Mouse (Mus musculus) embryonic facial prominence, embryonic 15.5 days (tissue): Measurements from ENCODE around the gene Fpgt. TPM values are rescaled to one million over a fixed set of nuclear protein-coding genes. Genes with fewer than 3 reads are reported as not detected.
A peak's percentile ranks its signal among the peaks of the same experiment; 100 is the strongest.

ENCODE experiments used
- ATAC-seq: fragments of 200-750 bp; cut with Nextera tagmentation; 2 replicates; pipeline ENCODE4 v1.8.0; 2017; ENCODE audit warnings: low read depth, moderate TSS enrichment; ENCODE audit not compliant: insufficient number of reproducible peaks, low FRiP score, low TSS enrichment
- H3K27ac ChIP-seq: fragments of 300-500 bp; sonication (generic); replicated peaks from 2 replicates; pipeline ENCODE4 v1.5.1; 2015; ENCODE audit warnings: mild to moderate bottlenecking, inconsistent platforms
- H3K27me3 ChIP-seq: fragments of 300-500 bp; sonication (generic); 2 replicates; pipeline ENCODE4 v1.6.1; 2015; ENCODE audit warnings: inconsistent platforms
- H3K36me3 ChIP-seq: fragments of 300-500 bp; sonication (generic); 2 replicates; pipeline ENCODE4 v1.6.1; 2015; ENCODE audit warnings: mild to moderate bottlenecking, inconsistent platforms
- H3K4me1 ChIP-seq: fragments of 300-500 bp; sonication (generic); 2 replicates; pipeline ENCODE4 v1.6.1; 2015; ENCODE audit warnings: inconsistent platforms
- H3K4me2 ChIP-seq: fragments of 300-500 bp; sonication (generic); replicated peaks from 2 replicates; pipeline ENCODE4 v1.6.1; 2015; ENCODE audit warnings: mild to moderate bottlenecking, inconsistent platforms
- H3K4me3 ChIP-seq: fragments of 300-500 bp; sonication (generic); replicated peaks from 2 replicates; pipeline ENCODE4 v1.5.1; 2015; ENCODE audit warnings: mild to moderate bottlenecking, inconsistent platforms
- H3K9ac ChIP-seq: fragments of 300-500 bp; sonication (generic); 2 replicates; pipeline ENCODE4 v1.6.1; 2015; ENCODE audit warnings: inconsistent platforms
- H3K9me3 ChIP-seq: fragments of 300-500 bp; sonication (generic); replicated peaks from 2 replicates; pipeline ENCODE4 v1.6.1; 2016; ENCODE audit warnings: inconsistent platforms
- WGBS: fragments of 180-500 bp; shearing (Covaris S2); methylation state at CpG from one replicate; pipeline ENCODE4 v1.1.7; 2015; 5-methylcytosine and 5-hydroxymethylcytosine counted together
- polyA plus RNA-seq: library from polyadenylated mRNA; unstranded; fragments of >200 nt; fragmentation: Nextera tagmentation; extraction: Ambion mirVana; gene quantifications from 2 replicates; pipeline ENCODE4 v1.2.1, GENCODE M21; 2015

The Fpgt gene
- polyA plus RNA-seq = 15.1 and 16.9 TPM in 2 replicates

GRCm38 (mm10) chr3:155093116-155093956 lies at the start of gene Fpgt, which contains the start of gene Lrriq3:
Gene Fpgt, minus strand, starts transcription at chr3:155093403.
Gene Lrriq3, plus strand, starts transcription at chr3:155093434.
- under 1% methylated on average over 47 of the region's 47 CpGs for WGBS
- no peaks in the 10 kb centered on the region for H3K9me3 ChIP-seq

GRCm38 (mm10) chr3:155141047-155141446 lies 47.8 kb upstream of the Fpgt start:
- no peaks in the 10 kb centered on the region for H3K4me1 ChIP-seq
- no peaks in the 10 kb centered on the region for H3K27me3 ChIP-seq
- H3K27ac ChIP-seq = no peak overlapping the region
- 87% methylated on average over 11 of the region's 11 CpGs for WGBS
- no peak overlapping the region for H3K4me2 ChIP-seq
- no peaks in the 10 kb centered on the region for H3K9me3 ChIP-seq
- H3K36me3 ChIP-seq = no peaks in the 10 kb centered on the region
- no peak overlapping the region for H3K4me3 ChIP-seq
- no peak for ATAC-seq
- no peak overlapping the region for H3K9ac ChIP-seq

More at GRCm38 (mm10) chr3:155093116-155093956, at the start of gene Fpgt, which contains the start of gene Lrriq3:
- peak within 1 kb of the TSS; percentile 46 for H3K9ac ChIP-seq
- H3K4me2 ChIP-seq = peak within 1 kb of the TSS; percentile 70
- peak within 1 kb of the TSS; percentile 67 for H3K4me3 ChIP-seq
- H3K4me1 ChIP-seq = no peaks in the 10 kb centered on the region
- peak; percentile 99 for ATAC-seq
- no peaks in the 10 kb centered on the region for H3K36me3 ChIP-seq
- no peaks in the 10 kb centered on the region for H3K27me3 ChIP-seq
- H3K27ac ChIP-seq = peak within 1 kb of the TSS; percentile 89

DNA sequence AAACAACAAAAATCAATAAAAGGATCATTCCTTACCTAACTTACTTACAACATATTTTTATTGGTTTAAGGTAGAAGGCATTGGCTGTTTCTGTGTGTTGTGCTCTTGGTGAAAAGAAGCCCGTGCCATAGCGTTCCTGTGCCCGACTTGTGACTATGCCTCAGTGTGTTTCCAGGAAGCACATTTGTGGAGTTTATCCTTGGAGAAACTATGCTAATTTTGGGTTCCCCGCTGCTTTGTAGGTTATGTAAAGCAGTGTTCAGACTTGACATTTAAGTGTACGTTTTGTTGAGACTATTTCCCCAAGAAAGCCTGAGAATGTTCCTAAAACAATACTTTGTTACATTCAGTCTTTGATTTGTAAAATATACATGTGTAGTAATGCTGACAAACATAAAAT lies 44.5 kb upstream of the Fpgt start:
- H3K4me2 ChIP-seq = no peak overlapping the region

DNA sequence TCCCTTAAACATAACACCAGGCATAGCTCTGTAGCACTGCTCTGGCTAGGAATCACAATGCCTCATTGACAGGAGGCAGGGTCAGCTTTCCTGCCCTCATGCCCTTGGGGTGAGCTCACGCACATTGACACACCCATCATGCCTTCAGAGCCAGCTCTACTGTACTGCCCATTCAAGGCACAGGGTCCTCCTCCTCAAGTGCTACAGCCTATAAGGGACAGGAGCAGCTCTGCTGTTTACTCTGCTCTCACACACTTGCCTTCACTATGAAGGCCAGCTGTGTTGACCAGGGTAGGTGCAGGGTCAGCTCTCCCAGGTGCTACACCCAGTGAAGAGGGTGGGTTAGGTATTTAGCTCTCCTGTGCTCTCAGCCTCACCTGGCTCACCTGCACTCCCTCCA lies 12.8 kb upstream of the Fpgt start:
- Histone ChIP-seq H3K36me3 (no peaks in the 10 kb centered on the region), H3K4me2 (no peak overlapping the region), H3K9me3 (no peaks in the 10 kb centered on the region), H3K27me3 (no peaks in the 10 kb centered on the region), H3K4me3 (no peak overlapping the region), H3K4me1 (no peaks in the 10 kb centered on the region), H3K9ac (no peak overlapping the region), H3K27ac (no peak overlapping the region)
- ATAC-seq = no peak
- WGBS = 14% methylated on average over 1 of the region's 1 CpGs

More for the DNA sequence above, 44.5 kb upstream of the Fpgt start:
- Histone ChIP-seq H3K9me3 (no peaks in the 10 kb centered on the region), H3K4me1 (no peaks in the 10 kb centered on the region), H3K4me3 (no peak overlapping the region), H3K27ac (no peak overlapping the region), H3K9ac (no peak overlapping the region), H3K27me3 (no peaks in the 10 kb centered on the region), H3K36me3 (no peaks in the 10 kb centered on the region)
- WGBS = 87% methylated on average over 5 of the region's 5 CpGs
- no peak for ATAC-seq

- Histone ChIP-seq H3K4me1 (no peaks in the 10 kb centered on the region), H3K36me3 (no peaks in the 10 kb centered on the region), H3K9me3 (no peaks in the 10 kb centered on the region), H3K27me3 (no peaks in the 10 kb centered on the region), H3K9ac (no peak overlapping the region), H3K27ac (no peak overlapping the region), H3K4me3 (no peak overlapping the region), H3K4me2 (no peak overlapping the region)
- ATAC-seq = no peak
- 75% methylated on average over 1 of the region's 1 CpGs for WGBS
Measured at GRCm38 (mm10) chr3:155099266-155099665, 6.1 kb upstream of the Fpgt start.

DNA sequence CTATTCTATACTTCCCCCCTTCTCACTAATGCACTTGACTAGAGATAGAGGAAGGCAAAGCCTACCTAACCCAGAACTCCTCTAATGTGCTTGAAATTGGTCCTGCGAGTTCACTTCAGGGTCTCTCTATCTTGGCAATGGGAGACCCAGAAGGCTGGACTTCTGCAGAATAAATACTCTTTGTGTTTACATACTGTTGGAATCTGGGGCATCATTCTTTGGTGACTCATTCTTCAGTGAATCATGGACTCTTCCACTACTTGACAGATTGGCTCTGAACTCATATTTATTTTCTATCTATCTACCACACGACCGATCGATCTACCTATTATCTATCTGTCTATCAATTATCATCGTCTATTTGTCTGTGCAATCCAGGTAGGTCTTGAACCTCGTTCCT lies 1.1 kb downstream of the Fpgt start:
- no peaks in the 10 kb centered on the region for H3K27me3 ChIP-seq
- peaks cover 8% of the 10 kb centered on the region for H3K36me3 ChIP-seq
- no peak for ATAC-seq
- no peak overlapping the region for H3K9ac ChIP-seq
- peak overlapping the region; percentile 70; the same call in 1 of the 2 replicates for H3K4me2 ChIP-seq
- H3K4me3 ChIP-seq = peak overlapping the region; percentile 67
- no peaks in the 10 kb centered on the region for H3K4me1 ChIP-seq
- WGBS = 89% methylated on average over 6 of the region's 6 CpGs
- no peaks in the 10 kb centered on the region for H3K9me3 ChIP-seq
- no peak overlapping the region for H3K27ac ChIP-seq

- no peaks in the 10 kb centered on the region for H3K36me3 ChIP-seq
- no peak overlapping the region for H3K4me3 ChIP-seq
- H3K4me2 ChIP-seq = no peak overlapping the region
- 74% methylated on average over 4 of the region's 4 CpGs for WGBS
- ATAC-seq = no peak
- H3K27me3 ChIP-seq = no peaks in the 10 kb centered on the region
- no peak overlapping the region for H3K27ac ChIP-seq
- no peak overlapping the region for H3K9ac ChIP-seq
- no peaks in the 10 kb centered on the region for H3K4me1 ChIP-seq
- H3K9me3 ChIP-seq = no peaks in the 10 kb centered on the region
Measured at GRCm38 (mm10) chr3:155077908-155078307, 15.3 kb downstream of the Fpgt start.

DNA sequence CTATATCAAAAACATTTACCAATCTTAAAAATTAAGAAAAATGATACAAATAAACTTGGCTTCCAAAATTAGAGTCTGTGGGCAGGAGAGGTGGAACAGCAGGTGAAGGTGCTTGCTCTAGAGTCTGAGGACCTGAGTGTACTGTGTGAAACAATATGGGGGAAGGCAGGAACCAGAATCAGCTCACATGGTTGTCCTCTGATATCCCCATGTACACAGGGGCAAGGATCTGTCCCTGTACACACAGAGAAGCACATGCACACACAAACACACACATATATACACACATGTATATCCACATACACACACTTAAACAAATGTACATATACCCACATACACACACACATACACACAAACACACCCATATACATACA lies 33.8 kb downstream of the Fpgt start:
- Histone ChIP-seq H3K36me3 (no peaks in the 10 kb centered on the region), H3K4me1 (no peaks in the 10 kb centered on the region), H3K9ac (no peak overlapping the region), H3K4me3 (no peak overlapping the region), H3K27me3 (no peaks in the 10 kb centered on the region), H3K4me2 (no peak overlapping the region), H3K27ac (no peak overlapping the region), H3K9me3 (no peaks in the 10 kb centered on the region)
- ATAC-seq = no peak

GRCm38 (mm10) chr3:155058800-155059448 lies 34.3 kb downstream of the Fpgt start:
- no peaks in the 10 kb centered on the region for H3K9me3 ChIP-seq
- H3K4me1 ChIP-seq = no peaks in the 10 kb centered on the region
- no peak overlapping the region for H3K27ac ChIP-seq
- no peaks in the 10 kb centered on the region for H3K36me3 ChIP-seq
- WGBS = 72% methylated on average over 6 of the region's 6 CpGs
- no peak overlapping the region for H3K9ac ChIP-seq
- H3K4me3 ChIP-seq = no peak overlapping the region
- H3K27me3 ChIP-seq = no peaks in the 10 kb centered on the region
- no peak for ATAC-seq
- H3K4me2 ChIP-seq = no peak overlapping the region

DNA sequence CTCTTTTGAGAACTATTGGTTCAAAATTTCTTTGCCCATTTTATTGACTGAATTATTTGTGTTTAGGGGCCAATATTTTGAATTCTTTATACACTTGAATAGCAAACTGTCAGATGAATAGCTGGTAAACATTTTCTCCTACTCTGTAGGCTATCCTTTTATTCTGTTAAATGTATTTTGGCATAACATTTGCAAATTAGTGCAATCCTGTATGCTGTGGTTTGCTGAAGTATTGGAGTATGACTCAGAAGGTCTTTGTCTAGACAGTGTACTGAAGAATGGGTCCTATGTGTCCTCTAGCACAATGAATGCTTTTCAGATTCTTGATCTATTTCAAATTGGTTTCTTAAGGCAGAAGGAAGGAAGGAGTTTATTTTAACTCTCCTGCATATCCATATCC lies 35.6 kb downstream of the Fpgt start:
- Histone ChIP-seq H3K27me3 (no peaks in the 10 kb centered on the region), H3K4me2 (no peak overlapping the region), H3K36me3 (no peaks in the 10 kb centered on the region), H3K4me1 (no peaks in the 10 kb centered on the region), H3K27ac (no peak overlapping the region), H3K9ac (no peak overlapping the region), H3K4me3 (no peak overlapping the region), H3K9me3 (no peaks in the 10 kb centered on the region)
- ATAC-seq = no peak

DNA sequence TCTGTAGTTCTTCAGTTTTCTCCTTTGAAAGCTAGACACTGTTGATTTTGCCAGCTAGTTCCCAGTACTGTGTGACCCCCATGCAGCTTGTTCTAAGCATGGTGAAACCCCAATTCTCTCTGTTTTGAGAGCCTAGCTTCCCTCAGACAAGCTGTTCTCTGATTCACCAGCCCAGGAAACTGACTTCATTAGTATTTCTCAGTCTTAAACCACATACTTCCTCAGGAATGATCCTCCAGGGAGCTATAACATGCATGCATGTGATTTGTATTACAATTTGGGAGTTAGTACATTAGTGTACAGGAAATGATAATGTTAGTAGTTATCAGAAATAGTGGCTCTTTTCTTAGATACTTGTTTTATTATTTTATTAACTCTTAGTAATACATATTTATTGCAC lies 36.6 kb downstream of the Fpgt start:
- Histone ChIP-seq H3K4me1 (no peaks in the 10 kb centered on the region), H3K9me3 (no peaks in the 10 kb centered on the region), H3K27ac (no peak overlapping the region), H3K9ac (no peak overlapping the region), H3K36me3 (no peaks in the 10 kb centered on the region), H3K27me3 (no peaks in the 10 kb centered on the region), H3K4me3 (no peak overlapping the region), H3K4me2 (no peak overlapping the region)
- ATAC-seq = no peak
